Mouse (Mus musculus): ENCODE measurements around the gene Arfgap1. TPM values are rescaled to one million over a fixed set of nuclear protein-coding genes. Genes with fewer than 3 reads are reported as not detected.

The Arfgap1 gene
- polyA plus RNA-seq (2014; fragmentation: Nextera tagmentation; extraction: Ambion mirVana) = 77.0 and 78.6 TPM in 2 replicates

DNA sequence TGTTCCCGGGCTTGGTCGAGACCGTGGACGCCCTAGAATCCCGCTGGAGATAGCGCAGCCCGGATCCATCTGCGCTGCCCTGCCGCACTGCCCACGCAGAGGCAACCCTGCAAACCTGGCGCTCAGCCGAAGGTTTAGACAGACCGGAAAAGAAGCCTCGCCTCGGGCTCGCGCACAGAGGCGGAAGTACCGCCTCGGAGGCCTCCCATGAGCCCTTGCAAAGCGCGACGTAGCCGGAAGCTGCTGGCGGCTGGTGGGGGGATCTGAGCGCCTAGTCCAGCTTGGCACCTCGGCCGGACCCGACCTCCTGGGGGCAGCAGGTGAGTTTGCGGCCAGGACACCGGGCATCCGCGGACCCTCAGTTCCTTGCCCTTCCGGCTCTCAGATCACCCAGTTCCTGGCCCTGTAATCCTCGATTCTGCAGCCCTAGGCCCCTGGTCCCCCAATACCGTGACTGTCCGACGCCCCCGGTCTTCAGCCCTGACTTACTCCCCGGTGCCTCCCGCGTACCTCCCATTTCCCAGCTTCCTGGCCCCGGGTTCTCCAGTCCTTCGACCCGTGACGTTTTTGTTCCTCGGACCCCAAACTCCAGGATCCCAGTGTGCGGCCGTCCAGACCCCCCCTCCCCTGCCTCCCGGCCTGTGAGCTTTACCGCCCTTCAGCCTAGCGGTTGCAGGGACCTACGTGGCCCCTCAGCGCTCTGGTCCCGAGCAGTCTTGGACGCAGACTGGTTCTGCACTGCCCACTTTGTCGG, at the start of gene Arfgap1:
Gene Arfgap1, plus strand, starts transcription at position 216 of the 754 bp plus-strand sequence.
- peak within 1 kb of the TSS; percentile 82 for H3K27ac ChIP-seq (ENCODE audit: low read depth)
- under 1% methylated on average over 57 of the region's 57 CpGs for WGBS
- H3K9me3 ChIP-seq (ENCODE audit: control insufficient read depth, low read length) = no peaks in the 10 kb centered on the region
- H3K4me2 ChIP-seq (ENCODE audit: low read length) = peak within 1 kb of the TSS; percentile 79
- peak; percentile 91 for DNase-seq (ENCODE audit: low spot score)
- H3K36me3 ChIP-seq (ENCODE audit: control insufficient read depth, insufficient read depth, low read length) = peaks cover 26% of the 10 kb centered on the region
- peak; percentile 80 for ATAC-seq (replicated peaks; ENCODE audit: low FRiP score, low TSS enrichment, low read depth)
- H3K4me1 ChIP-seq (replicated peaks; ENCODE audit: control insufficient read depth, insufficient read depth, low read length) = peaks cover 15% of the 10 kb centered on the region
- H3K9ac ChIP-seq (ENCODE audit: low read length) = peak within 1 kb of the TSS; percentile 90
- peak within 1 kb of the TSS; percentile 84 for H3K4me3 ChIP-seq (ENCODE audit: low read depth, low read length)
- H3K27me3 ChIP-seq (replicated peaks; ENCODE audit: control insufficient read depth, insufficient read depth, low read length) = no peaks in the 10 kb centered on the region

DNA sequence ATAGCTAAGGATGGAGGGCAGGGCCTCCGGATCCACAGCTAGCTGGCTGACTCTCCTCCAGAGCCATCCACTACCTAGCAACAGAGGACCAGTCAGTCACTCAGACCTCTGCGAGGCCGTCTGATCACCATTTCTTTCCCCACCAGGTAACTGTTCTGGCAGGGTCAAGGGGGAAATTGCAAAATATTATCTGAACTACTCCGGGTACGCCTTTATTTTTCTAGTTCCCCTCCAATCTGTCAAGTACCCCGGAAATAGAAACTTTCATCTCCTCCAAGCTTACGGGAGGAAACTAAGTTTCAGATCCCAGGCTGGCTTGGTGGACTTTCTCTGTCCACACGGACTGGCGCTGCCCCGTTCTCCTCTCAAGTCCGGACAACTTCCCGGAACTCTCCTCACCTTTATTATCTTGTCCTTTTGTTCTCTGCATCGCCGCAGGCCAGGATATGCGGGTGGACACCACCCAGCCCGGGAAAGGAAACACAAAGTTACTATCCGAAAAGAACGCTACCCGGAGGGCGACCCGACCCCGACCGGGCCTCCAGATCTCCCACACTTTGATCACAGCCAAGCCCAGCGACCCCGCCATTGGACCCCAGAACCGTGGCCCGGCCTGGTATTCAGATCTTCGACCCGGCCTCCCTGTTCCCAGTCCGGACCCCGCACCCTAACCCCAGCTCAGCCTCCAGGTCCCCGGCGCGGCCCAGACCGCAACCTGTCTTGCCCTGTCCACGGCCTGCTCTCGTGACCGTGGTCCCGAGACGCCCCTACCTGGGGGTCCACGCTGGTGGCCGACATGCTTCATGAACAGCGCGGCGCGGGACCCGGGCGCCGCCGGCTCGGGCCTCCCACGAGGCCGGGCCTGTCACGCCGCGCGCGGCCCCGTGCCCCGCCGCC, 46.9 kb upstream of the Arfgap1 start:
- H3K27me3 ChIP-seq (replicated peaks; ENCODE audit: control insufficient read depth, insufficient read depth, low read length) = no peaks in the 10 kb centered on the region
- H3K9me3 ChIP-seq (ENCODE audit: control insufficient read depth, low read length) = no peaks in the 10 kb centered on the region
- DNase-seq (ENCODE audit: low spot score) (no peak), ATAC-seq (replicated peaks; ENCODE audit: low FRiP score, low TSS enrichment, low read depth) (peak; percentile 64)
- H3K4me3 ChIP-seq (ENCODE audit: low read depth, low read length) = peak overlapping the region; percentile 100
- peak overlapping the region; percentile 93 for H3K4me2 ChIP-seq (ENCODE audit: low read length)
- peaks cover 39% of the 10 kb centered on the region for H3K36me3 ChIP-seq (ENCODE audit: control insufficient read depth, insufficient read depth, low read length)
- H3K9ac ChIP-seq (ENCODE audit: low read length) = peak overlapping the region; percentile 99
- peak overlapping the region; percentile 33; the same call in 1 of the 2 replicates for H3K27ac ChIP-seq (ENCODE audit: low read depth)
- peaks cover 14% of the 10 kb centered on the region for H3K4me1 ChIP-seq (replicated peaks; ENCODE audit: control insufficient read depth, insufficient read depth, low read length)
- under 1% methylated on average over 61 of the region's 61 CpGs for WGBS

DNA sequence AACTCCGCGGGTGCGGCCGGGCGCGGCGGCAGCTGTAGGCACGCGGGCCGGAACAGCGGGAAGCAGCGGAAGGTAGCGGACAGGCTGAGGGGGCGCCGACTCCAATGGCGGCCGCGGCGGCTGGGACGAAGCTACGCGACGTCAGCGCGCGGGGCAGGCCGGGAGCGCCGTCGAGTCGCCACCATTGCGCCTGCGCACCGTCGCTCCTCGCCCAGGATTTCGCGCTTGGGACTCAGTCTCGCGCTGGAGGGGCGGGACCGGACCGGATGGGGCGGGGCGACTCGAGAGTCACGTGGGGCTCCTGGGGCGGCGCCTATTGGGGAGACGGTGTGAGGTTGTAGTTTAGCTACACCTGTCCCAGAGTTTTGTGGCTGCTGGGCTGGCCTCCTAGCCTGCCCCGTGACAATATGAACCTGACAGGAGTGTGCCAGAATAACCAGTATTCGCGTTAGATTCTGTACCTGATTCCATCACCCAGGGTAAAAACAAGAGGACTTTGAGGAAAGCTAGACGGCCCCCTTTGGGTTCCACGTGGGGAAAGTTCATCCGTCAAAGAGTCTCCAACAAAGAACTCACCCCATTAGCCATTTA, 46.1 kb upstream of the Arfgap1 start, which contains the start of gene Ythdf1:
Gene Ythdf1, minus strand, starts transcription at position 140 of the 591 bp plus-strand sequence.
- Histone ChIP-seq H3K4me2 (ENCODE audit: low read length) (peak within 1 kb of the TSS; percentile 93), H3K27ac (ENCODE audit: low read depth) (peak within 1 kb of the TSS; percentile 33; the same call in 1 of the 2 replicates), H3K4me3 (ENCODE audit: low read depth, low read length) (peak within 1 kb of the TSS; percentile 100), H3K4me1 (replicated peaks; ENCODE audit: control insufficient read depth, insufficient read depth, low read length) (peaks cover 14% of the 10 kb centered on the region), H3K27me3 (replicated peaks; ENCODE audit: control insufficient read depth, insufficient read depth, low read length) (no peaks in the 10 kb centered on the region), H3K9ac (ENCODE audit: low read length) (peak within 1 kb of the TSS; percentile 99), H3K9me3 (ENCODE audit: control insufficient read depth, low read length) (no peaks in the 10 kb centered on the region), H3K36me3 (ENCODE audit: control insufficient read depth, insufficient read depth, low read length) (peaks cover 32% of the 10 kb centered on the region)
- under 1% methylated on average over 54 of the region's 56 CpGs for WGBS
- DNase-seq (ENCODE audit: low spot score) = peak; percentile 99
- ATAC-seq (replicated peaks; ENCODE audit: low FRiP score, low TSS enrichment, low read depth) = peak; percentile 97

DNA sequence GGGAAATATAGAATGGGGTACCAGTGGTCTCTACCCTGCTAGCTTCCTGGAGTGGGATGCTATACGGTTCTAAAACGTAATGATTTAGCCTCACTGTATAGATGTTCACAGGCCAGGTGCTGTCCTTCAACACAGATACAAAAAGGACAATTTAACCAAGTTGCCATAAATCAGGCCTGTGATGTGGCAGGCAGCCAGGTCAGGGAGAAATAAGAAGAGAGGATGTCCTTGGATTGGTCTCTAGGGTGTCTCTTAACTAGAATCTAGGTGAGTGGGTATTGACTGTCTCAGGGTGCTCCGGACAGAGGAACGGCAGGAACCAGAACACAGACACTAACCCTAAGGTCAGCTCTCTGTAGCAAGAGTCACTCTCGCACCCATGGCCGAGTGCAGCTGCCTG, 44.3 kb upstream of the Arfgap1 start:
- H3K9ac ChIP-seq (ENCODE audit: low read length) = no peak overlapping the region
- no peaks in the 10 kb centered on the region for H3K27me3 ChIP-seq (replicated peaks; ENCODE audit: control insufficient read depth, insufficient read depth, low read length)
- H3K27ac ChIP-seq (ENCODE audit: low read depth) = no peak overlapping the region
- H3K9me3 ChIP-seq (ENCODE audit: control insufficient read depth, low read length) = no peaks in the 10 kb centered on the region
- H3K4me1 ChIP-seq (replicated peaks; ENCODE audit: control insufficient read depth, insufficient read depth, low read length) = peaks cover 10% of the 10 kb centered on the region
- peaks cover 13% of the 10 kb centered on the region for H3K36me3 ChIP-seq (ENCODE audit: control insufficient read depth, insufficient read depth, low read length)
- 87% methylated on average over 6 of the region's 6 CpGs for WGBS
- DNase-seq (ENCODE audit: low spot score) = no peak
- no peak overlapping the region for H3K4me3 ChIP-seq (ENCODE audit: low read depth, low read length)
- ATAC-seq (replicated peaks; ENCODE audit: low FRiP score, low TSS enrichment, low read depth) = no peak
- no peak overlapping the region for H3K4me2 ChIP-seq (ENCODE audit: low read length)

DNA sequence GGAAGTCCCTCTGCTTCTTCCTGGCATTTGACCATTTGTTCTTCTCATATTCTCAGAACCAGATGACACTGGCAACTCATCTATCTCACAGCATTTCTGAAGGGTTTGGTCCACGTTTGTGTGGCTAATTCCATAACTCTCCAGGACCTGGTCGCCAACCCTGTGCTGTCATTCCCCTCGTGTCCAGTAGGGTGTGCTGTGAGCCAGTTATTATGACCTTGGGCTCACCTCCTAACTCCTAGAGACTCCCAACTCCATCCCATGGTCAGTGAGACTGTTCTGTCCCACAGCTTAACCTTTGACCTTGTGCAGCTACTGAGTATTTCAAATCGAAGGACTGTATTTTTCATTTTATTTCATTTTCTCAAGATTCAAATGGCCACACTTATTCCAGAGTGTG, 41.8 kb upstream of the Arfgap1 start:
- no peak overlapping the region for H3K27ac ChIP-seq (ENCODE audit: low read depth)
- no peaks in the 10 kb centered on the region for H3K27me3 ChIP-seq (replicated peaks; ENCODE audit: control insufficient read depth, insufficient read depth, low read length)
- no peaks in the 10 kb centered on the region for H3K9me3 ChIP-seq (ENCODE audit: control insufficient read depth, low read length)
- ATAC-seq (replicated peaks; ENCODE audit: low FRiP score, low TSS enrichment, low read depth) = no peak
- no peak overlapping the region for H3K4me3 ChIP-seq (ENCODE audit: low read depth, low read length)
- H3K9ac ChIP-seq (ENCODE audit: low read length) = no peak overlapping the region
- WGBS = 4% methylated on average over 4 of the region's 4 CpGs
- 0 out of 2 replicates have a peak, but pooled peaks cover 4% of the 10 kb centered on the region for H3K4me1 ChIP-seq (replicated peaks; ENCODE audit: control insufficient read depth, insufficient read depth, low read length)
- H3K36me3 ChIP-seq (ENCODE audit: control insufficient read depth, insufficient read depth, low read length) = no peaks in the 10 kb centered on the region
- DNase-seq (ENCODE audit: low spot score) = peak; percentile 88
- H3K4me2 ChIP-seq (ENCODE audit: low read length) = no peak overlapping the region

DNA sequence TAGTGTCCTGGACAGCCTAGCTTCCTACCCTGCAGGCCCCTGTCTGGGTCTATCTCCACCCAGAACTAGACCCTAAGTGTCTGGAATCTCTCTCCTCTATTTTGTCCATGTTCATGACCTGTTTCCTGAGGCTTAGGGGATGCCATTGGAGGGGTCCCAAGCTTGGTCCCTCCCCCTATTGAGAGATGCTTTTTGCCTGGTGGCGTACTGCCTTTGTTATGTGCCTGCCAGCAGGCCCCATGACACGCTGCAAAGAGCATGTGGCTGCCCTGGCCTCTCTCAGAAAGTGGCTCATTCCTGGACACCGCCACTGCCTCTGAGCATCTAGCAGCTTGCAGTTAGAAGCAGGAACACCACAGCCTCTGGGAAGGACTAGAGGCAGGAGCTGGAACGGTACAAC, 38.3 kb upstream of the Arfgap1 start, which contains the start of gene Birc7:
Gene Birc7, plus strand, starts transcription at position 301 of the 400 bp plus-strand sequence.
- no peaks in the 10 kb centered on the region for H3K9me3 ChIP-seq (ENCODE audit: control insufficient read depth, low read length)
- H3K27ac ChIP-seq (ENCODE audit: low read depth) = no peak within 1 kb of the TSS
- H3K4me1 ChIP-seq (replicated peaks; ENCODE audit: control insufficient read depth, insufficient read depth, low read length) = no peaks in the 10 kb centered on the region
- 51% methylated on average over 4 of the region's 4 CpGs for WGBS
- no peaks in the 10 kb centered on the region; the same call in 1 of the 2 replicates for H3K36me3 ChIP-seq (ENCODE audit: control insufficient read depth, insufficient read depth, low read length)
- no peak within 1 kb of the TSS for H3K4me2 ChIP-seq (ENCODE audit: low read length)
- H3K9ac ChIP-seq (ENCODE audit: low read length) = no peak within 1 kb of the TSS
- no peak for ATAC-seq (replicated peaks; ENCODE audit: low FRiP score, low TSS enrichment, low read depth)
- H3K27me3 ChIP-seq (replicated peaks; ENCODE audit: control insufficient read depth, insufficient read depth, low read length) = no peaks in the 10 kb centered on the region
- no peak within 1 kb of the TSS for H3K4me3 ChIP-seq (ENCODE audit: low read depth, low read length)
- no peak for DNase-seq (ENCODE audit: low spot score)

DNA sequence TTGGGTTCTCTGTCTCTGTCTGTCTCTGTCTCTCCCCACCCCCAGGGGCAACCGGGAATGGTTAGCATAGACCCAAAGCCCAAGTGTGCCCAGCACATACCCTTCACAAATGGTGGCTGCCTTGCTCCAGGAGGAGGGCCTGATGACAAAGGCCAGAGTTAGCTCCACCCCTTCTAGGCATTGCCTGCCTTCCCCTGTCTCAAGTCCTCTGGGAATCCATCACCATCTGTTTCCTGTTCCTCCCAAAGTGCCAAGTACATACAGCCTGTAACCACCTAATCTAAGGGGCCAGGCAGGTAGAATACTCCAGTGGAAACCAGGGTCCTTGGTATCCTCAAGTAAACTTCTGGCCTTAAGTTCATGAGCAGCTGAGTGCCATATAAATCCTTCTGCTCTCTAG, 34.6 kb upstream of the Arfgap1 start:
- ATAC-seq (replicated peaks; ENCODE audit: low FRiP score, low TSS enrichment, low read depth) = no peak
- Histone ChIP-seq H3K9ac (ENCODE audit: low read length) (no peak overlapping the region), H3K27ac (ENCODE audit: low read depth) (no peak overlapping the region), H3K9me3 (ENCODE audit: control insufficient read depth, low read length) (no peaks in the 10 kb centered on the region), H3K27me3 (replicated peaks; ENCODE audit: control insufficient read depth, insufficient read depth, low read length) (no peaks in the 10 kb centered on the region), H3K36me3 (ENCODE audit: control insufficient read depth, insufficient read depth, low read length) (no peaks in the 10 kb centered on the region; the same call in 1 of the 2 replicates), H3K4me3 (ENCODE audit: low read depth, low read length) (no peak overlapping the region), H3K4me2 (ENCODE audit: low read length) (no peak overlapping the region), H3K4me1 (replicated peaks; ENCODE audit: control insufficient read depth, insufficient read depth, low read length) (no peaks in the 10 kb centered on the region)
- no peak for DNase-seq (ENCODE audit: low spot score)
- 68% methylated on average over 1 of the region's 1 CpGs for WGBS

DNA sequence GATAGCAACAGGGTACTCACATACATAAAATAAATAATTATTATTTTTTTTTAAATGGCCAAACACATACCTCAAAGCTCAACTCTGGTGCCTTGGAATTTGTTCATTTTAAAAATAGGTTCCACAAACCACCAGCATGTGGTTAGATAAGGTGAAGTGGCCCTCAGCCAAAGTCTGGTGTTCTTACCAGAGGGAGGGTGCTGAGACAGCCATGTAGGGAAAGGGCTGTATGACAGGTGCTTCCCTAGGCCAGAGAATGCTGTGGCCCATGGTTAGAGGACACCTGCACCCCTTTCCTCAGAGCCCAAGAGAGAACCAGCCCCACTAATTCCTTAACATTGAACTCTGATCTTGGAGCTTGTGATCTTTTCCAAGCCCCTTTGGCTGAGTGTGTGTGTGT, 26.8 kb upstream of the Arfgap1 start:
- Histone ChIP-seq H3K9ac (ENCODE audit: low read length) (no peak overlapping the region), H3K27me3 (replicated peaks; ENCODE audit: control insufficient read depth, insufficient read depth, low read length) (no peaks in the 10 kb centered on the region), H3K4me3 (ENCODE audit: low read depth, low read length) (no peak overlapping the region), H3K4me2 (ENCODE audit: low read length) (no peak overlapping the region), H3K4me1 (replicated peaks; ENCODE audit: control insufficient read depth, insufficient read depth, low read length) (no peaks in the 10 kb centered on the region), H3K36me3 (ENCODE audit: control insufficient read depth, insufficient read depth, low read length) (0 out of 2 replicates have a peak, but pooled peaks cover 6% of the 10 kb centered on the region), H3K27ac (ENCODE audit: low read depth) (no peak overlapping the region), H3K9me3 (ENCODE audit: control insufficient read depth, low read length) (no peaks in the 10 kb centered on the region)
- no peak for ATAC-seq (replicated peaks; ENCODE audit: low FRiP score, low TSS enrichment, low read depth)
- DNase-seq (ENCODE audit: low spot score) = no peak

All from intestine, embryonic 14.5 days (tissue).